Mouse (Mus musculus): ENCODE data around the gene Nacc1. TPM values are rescaled to one million over a fixed set of nuclear protein-coding genes. Genes with fewer than 3 reads are reported as not detected.

Gene Nacc1
- polyA plus RNA-seq (2017; shearing (Covaris generic)), result 1 to 10 TPM; 8.1 to 9.1 TPM

GRCm38 (mm10) chr8:84687705-84688100 lies at the start of gene Nacc1:
Gene Nacc1 (minus strand): TSS chr8:84687862.
- ATAC-seq, result peak; percentile 81

- no peak for ATAC-seq
These were observed 48.9 kb upstream of the Nacc1 start for GRCm38 (mm10) chr8:84736521-84736920.

GRCm38 (mm10) chr8:84735597-84735996 lies 47.9 kb upstream of the Nacc1 start:
- no peak for ATAC-seq

- ATAC-seq, result no peak
These were observed 47.0 kb upstream of the Nacc1 start for GRCm38 (mm10) chr8:84734680-84735079.

GRCm38 (mm10) chr8:84733959-84734358 lies 46.3 kb upstream of the Nacc1 start:
- no peak for ATAC-seq

GRCm38 (mm10) chr8:84732996-84733395 lies 45.3 kb upstream of the Nacc1 start:
- no peak for ATAC-seq

- ATAC-seq, result no peak
These were observed 44.9 kb upstream of the Nacc1 start for GRCm38 (mm10) chr8:84732545-84732944.

- ATAC-seq, result no peak
These were observed 43.9 kb upstream of the Nacc1 start for GRCm38 (mm10) chr8:84731371-84732177.

GRCm38 (mm10) chr8:84730541-84731370 lies 43.1 kb upstream of the Nacc1 start:
- no peak for ATAC-seq

GRCm38 (mm10) chr8:84729921-84730362 lies 42.3 kb upstream of the Nacc1 start:
- no peak for ATAC-seq

GRCm38 (mm10) chr8:84728474-84728873 lies 40.8 kb upstream of the Nacc1 start:
- no peak for ATAC-seq

- ATAC-seq, result peak; percentile 22
These were observed 38.2 kb upstream of the Nacc1 start for GRCm38 (mm10) chr8:84725941-84726259.

- no peak for ATAC-seq
These were observed 37.7 kb upstream of the Nacc1 start for GRCm38 (mm10) chr8:84725246-84725940.

- ATAC-seq, result no peak
These were observed 37.0 kb upstream of the Nacc1 start for GRCm38 (mm10) chr8:84724683-84725082.

GRCm38 (mm10) chr8:84723571-84723900 lies 35.9 kb upstream of the Nacc1 start:
- ATAC-seq, result peak; percentile 35

GRCm38 (mm10) chr8:84722850-84723570 lies 35.3 kb upstream of the Nacc1 start, which contains the start of gene G430095P16Rik:
Gene G430095P16Rik (plus strand): TSS chr8:84723007.
- peak; percentile 87 for ATAC-seq

GRCm38 (mm10) chr8:84722530-84722849 lies 34.8 kb upstream of the Nacc1 start:
- no peak for ATAC-seq

GRCm38 (mm10) chr8:84718959-84719690 lies 31.5 kb upstream of the Nacc1 start:
- ATAC-seq, result no peak

- no peak for ATAC-seq
These were observed 30.8 kb upstream of the Nacc1 start for GRCm38 (mm10) chr8:84718476-84718875.

- no peak for ATAC-seq
These were observed 29.1 kb upstream of the Nacc1 start for GRCm38 (mm10) chr8:84716790-84717189.

GRCm38 (mm10) chr8:84715893-84716468 lies 28.3 kb upstream of the Nacc1 start:
- no peak for ATAC-seq

GRCm38 (mm10) chr8:84714161-84714560 lies 26.5 kb upstream of the Nacc1 start:
- ATAC-seq, result no peak

All from CD4-positive, CD25-positive, alpha-beta regulatory T cell, adult 4 months (primary cell).